Mouse (Mus musculus) CD4-positive, CD25-positive, alpha-beta regulatory T cell, adult 2 months (primary cell): ENCODE results near the gene Taar1.
A peak's percentile ranks its signal among the peaks of the same experiment; 100 is the strongest.

Experiments used
- DNase-seq: peaks from one replicate; pipeline ENCODE4 v3.0.0-alpha.2; 2012; ENCODE audit warnings: low read depth, low spot score

The Taar1 gene

DNA sequence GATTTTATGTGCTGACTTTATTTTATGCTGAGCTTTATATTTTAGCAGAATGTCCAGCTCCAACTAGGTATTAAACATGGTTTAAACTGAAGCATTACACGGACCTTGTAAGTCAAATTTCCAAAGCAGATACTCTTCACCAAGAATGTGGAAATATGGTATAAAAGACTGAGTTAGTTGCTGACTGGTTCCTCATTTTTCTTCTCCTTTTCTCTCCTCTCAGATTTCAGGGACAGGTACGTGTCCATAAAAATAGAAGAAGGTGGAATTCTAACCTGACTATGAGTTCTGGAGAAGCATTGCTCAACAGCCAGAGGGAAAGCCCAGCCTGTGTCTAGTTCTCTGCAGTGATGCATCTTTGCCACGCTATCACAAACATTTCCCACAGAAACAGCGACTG, at the start of gene Taar1:
Taar1 (plus strand) TSS at position 301 of the 400 bp plus-strand sequence.
- no peak for DNase-seq

DNA sequence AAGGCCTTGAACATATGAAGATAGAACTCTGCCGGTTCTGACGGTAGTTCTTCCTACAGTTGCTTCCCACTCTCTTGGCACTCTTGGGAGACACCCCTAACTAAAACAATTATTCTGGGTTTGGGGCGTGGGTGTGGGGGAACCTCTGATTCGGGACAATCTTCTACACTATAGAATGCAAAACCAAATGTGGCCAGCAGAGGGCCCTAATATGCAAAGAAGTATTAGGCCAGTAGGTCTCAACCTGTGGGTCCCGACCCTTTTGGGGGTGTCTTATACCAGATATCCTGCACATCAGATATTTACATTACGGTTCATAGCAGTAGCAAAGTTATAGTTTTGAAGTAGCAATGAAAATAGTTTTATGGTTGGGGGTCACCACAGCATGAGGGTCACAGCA, 39.5 kb upstream of the Taar1 start:
- peak; percentile 7 for DNase-seq

DNA sequence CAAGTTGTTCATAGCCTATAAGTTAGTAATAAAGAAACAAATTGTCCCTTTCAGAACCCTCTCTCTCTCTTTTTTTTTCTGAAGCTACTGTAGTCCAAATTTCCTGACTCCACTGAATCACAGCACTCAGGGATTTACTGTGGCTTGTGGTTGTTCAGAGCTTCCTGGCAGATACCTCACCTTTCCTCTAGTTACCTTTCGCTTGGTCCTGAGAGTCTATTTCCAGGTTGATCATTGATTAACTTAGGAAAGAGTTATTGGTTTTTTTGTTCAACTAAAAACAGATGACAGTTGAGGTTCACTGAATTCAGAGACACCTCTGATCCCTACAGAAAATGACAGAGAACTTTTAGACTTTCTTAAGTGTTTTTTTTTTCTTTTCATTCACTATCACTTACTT, 35.2 kb upstream of the Taar1 start:
- DNase-seq, result no peak

GRCm38 (mm10) chr10:23886060-23886459, 34.1 kb upstream of the Taar1 start:
- DNase-seq, result no peak

DNA sequence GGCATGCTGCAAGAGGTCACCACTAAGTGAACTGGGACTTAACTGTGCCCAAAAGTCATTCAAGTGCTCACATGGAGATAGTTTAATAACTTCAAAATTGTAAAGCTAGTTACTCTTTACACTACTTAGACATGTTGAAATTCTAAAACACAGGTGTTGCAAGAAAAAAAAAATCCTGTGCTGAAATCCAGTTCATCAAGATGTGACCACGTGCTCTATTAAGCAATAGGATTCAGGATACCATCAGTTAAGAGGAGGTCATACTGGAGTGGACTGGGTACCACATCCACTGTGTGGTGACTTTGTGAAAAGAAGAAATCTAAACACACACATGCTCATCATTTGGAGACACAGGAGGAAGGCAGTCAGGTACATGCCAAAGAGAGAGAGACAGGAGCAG, 27.2 kb upstream of the Taar1 start:
- no peak for DNase-seq

DNA sequence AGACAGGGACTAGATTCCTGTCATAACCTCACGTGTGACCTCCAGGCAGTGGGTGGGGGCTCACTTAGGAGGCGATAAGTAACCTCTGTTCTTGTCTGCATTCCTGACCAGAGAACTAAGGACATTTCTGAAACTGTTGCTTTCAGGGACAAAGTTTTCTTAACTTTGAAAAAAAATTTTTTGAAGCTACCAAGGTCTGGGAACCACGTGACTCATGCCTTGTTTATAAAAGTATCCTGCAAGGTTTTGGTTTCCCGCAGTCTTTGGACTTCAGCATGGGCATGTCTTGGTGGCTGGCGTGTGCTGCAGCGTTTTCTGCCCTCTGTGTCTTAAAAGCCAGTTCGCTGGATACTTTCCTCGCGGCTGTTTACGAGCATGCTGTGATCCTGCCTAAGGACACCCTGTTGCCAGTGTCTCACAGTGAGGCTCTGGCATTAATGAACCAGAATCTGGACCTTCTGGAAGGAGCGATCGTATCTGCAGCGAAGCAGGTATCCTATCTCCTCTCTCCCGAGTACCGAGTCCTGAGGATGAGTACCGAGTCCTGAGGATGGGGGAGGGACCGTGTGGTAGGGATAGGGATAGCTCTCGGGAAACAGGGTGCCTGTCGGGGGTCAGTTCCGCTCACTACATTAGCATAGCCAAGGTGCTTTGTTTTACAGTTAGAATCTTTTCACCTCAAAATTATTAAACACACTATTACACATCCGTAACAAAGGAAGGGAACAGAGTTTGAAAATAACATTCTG, 25.4 kb upstream of the Taar1 start, which contains the start of gene Vnn1:
Vnn1 (plus strand) TSS at position 88 of the 749 bp plus-strand sequence.
- no peak for DNase-seq

DNA sequence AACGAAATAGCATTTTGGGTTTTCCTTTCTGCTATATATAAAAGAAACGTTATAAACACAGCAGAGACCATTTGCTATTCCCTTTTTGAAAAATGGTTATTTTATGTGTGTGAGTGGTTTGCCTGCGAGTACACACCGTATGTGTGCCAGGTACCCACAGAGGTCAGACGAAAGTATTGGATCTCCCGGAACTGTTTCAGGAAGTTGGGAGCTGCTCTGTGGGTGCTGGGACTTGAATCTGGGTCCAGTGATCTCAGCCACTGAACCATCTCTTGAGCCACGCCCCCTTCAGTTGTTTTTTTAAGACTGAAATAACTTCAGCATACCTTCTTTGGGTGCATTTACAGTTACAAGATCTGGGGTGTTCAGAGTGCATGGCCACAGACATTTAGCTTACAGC, 24.8 kb upstream of the Taar1 start:
- no peak for DNase-seq

- DNase-seq, result no peak
Observed at GRCm38 (mm10) chr10:23901119-23901518, 19.0 kb upstream of the Taar1 start.

- DNase-seq, result no peak
Observed at GRCm38 (mm10) chr10:23905661-23906060, 14.5 kb upstream of the Taar1 start.

- no peak for DNase-seq
Observed at GRCm38 (mm10) chr10:23922468-23922867, 2.3 kb downstream of the Taar1 start.

DNA sequence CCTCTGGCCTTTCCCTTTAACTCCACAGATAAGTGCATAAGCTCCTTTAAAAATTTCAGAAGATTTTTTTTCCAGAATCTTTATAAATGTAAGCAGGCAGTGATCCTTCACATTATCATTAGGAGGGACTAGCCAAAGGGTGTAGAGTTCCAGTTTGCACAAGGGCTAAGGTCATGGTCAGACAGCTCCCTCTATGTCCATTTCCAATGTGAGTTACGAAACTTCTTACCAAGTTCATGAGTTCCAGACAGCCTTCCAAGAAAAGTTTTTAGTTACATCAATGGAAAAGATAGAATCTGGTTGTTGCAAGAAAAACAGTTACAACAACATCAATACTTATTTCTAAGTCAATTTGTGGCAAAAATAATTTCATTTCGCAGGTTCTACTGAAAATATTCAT, 3.8 kb downstream of the Taar1 start:
- no peak for DNase-seq

- DNase-seq, result no peak
Observed at GRCm38 (mm10) chr10:23937613-23938012, 17.5 kb downstream of the Taar1 start.

DNA sequence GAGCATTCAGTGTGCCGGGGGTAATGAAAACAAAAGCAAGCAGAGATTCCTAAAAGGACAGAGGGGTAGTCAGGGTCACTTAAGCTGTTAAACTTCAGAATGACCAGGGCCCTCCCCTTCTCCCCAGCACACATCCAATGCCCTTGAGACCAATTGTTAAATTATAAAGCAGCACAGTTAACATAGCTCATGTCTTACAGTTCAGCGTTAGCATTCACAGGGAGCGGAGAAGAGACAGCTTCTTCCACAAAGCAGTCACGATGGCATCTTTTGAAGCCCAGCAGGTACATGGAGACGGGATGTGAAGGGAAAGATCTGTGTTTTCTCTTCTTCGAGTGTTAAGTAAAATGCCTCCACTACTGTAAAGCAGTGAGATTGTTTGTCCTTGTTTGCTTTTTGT, 18.2 kb downstream of the Taar1 start, which contains the start of gene Taar2:
Taar2 (plus strand) TSS at position 261 of the 400 bp plus-strand sequence.
- DNase-seq, result no peak

GRCm38 (mm10) chr10:23942465-23942864, 22.3 kb downstream of the Taar1 start:
- peak; percentile 16 for DNase-seq

- DNase-seq, result no peak
Observed at GRCm38 (mm10) chr10:23948026-23948425, 27.9 kb downstream of the Taar1 start.

DNA sequence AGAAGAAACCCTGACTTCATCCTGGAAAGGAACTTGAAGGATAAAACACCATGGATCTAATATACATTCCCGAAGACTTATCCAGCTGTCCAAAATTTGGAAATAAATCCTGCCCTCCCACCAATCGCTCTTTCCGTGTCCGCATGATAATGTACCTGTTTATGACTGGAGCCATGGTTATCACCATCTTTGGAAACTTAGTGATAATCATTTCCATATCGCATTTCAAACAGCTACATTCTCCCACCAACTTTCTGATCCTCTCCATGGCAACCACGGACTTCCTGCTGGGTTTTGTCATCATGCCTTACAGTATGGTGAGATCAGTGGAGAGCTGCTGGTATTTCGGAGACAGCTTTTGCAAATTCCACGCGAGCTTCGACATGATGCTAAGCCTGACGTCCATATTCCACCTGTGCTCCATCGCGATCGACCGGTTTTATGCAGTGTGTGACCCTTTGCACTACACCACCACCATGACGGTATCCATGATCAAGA, 29.4 kb downstream of the Taar1 start, which contains the start of gene Taar3:
Taar3 (plus strand) TSS at position 51 of the 498 bp plus-strand sequence.
- DNase-seq, result no peak

DNA sequence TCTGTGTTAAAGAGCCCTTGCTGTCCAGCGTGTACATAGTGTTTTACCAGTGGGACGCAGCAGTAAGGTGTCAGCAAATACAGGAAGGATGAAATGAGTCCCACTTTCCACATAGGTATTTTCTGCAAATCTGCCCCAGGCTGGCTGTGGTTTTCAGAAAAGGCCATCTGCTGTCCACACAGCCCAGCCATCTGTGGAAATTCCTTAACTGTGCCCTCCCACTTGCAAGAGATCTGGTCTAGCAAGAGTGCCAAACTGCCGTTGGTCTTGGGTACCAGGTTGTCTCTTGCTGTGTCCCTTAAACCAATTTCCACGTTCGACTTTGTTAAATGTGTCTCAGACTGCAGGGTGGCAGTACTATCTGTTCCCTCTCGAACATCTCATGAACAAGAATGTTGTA, 31.6 kb downstream of the Taar1 start:
- no peak for DNase-seq

DNA sequence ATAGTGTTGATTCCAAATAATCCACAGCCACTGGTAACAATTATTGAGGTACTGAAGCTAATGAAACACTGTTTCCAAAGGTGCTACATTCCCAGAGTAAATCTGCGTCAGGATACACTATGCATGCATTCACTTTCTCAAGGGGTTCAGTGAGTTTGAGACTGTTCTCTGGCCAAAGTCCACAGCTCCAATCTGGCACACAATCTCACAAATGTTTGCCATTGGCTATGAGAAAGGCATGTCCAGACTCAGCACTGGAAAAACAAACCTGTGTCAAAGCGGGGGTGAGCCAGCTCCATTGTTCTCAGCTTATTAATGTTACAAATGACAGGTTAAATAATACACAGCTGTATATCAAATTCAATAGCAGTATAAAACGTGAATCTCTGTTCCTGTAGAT, 38.9 kb downstream of the Taar1 start:
- DNase-seq, result no peak

- DNase-seq, result no peak
Observed at GRCm38 (mm10) chr10:23960444-23960915, 40.3 kb downstream of the Taar1 start, which contains the start of gene Taar4. Gene Taar4, plus strand, starts transcription at chr10:23960494.

GRCm38 (mm10) chr10:23963444-23963843, 43.3 kb downstream of the Taar1 start:
- no peak for DNase-seq

- DNase-seq, result peak; percentile 1
Observed at GRCm38 (mm10) chr10:23964921-23965610, 44.9 kb downstream of the Taar1 start.

DNA sequence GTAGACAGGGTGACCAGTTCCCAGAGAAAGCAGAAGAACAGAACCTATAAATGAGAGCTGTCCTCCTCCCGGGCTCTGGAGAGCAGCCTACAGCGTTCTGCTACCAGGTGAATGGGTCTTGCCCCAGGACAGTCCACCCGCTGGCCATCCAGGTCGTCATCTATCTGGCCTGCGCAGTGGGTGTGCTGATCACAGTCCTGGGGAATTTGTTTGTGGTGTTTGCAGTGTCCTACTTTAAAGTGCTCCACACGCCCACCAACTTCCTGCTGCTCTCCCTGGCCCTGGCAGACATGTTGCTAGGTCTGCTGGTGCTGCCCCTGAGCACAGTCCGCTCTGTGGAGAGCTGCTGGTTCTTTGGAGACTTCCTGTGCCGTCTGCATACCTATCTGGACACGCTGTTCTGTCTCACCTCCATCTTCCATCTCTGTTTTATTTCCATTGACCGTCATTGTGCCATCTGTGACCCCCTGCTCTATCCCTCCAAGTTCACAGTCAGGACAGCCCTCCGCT, 50.6 kb downstream of the Taar1 start, which contains the start of gene Taar5:
Taar5 (plus strand) TSS at position 51 of the 510 bp plus-strand sequence.
- DNase-seq, result no peak
